Mouse (Mus musculus) ES-Bruce4 (cell line): Measurements from ENCODE around the gene Nudt14.

Source experiments
- CTCF ChIP-seq: IDR thresholded peaks from one replicate; pipeline ENCODE4 v1.8.1; 2011; ENCODE audit warnings: low read depth, low read length
- EP300 ChIP-seq: IDR thresholded peaks from 2 replicates; pipeline ENCODE4 v1.6.1; 2011; ENCODE audit warnings: low read depth, low read length; ENCODE audit not compliant: insufficient read depth
- POLR2A ChIP-seq: IDR thresholded peaks from one replicate; pipeline ENCODE4 v1.8.1; 2011; ENCODE audit warnings: low read length; ENCODE audit not compliant: insufficient read depth

- TF ChIP-seq CTCF (no peak), POLR2A (no peak), EP300 (no peak)
Observed at GRCm38 (mm10) chr12:112914527-112914926, 27.4 kb downstream of the Nudt14 start.
